Mouse (Mus musculus): ENCODE data around the gene Gm21987. TPM values are rescaled to one million over a fixed set of nuclear protein-coding genes. Genes with fewer than 3 reads are reported as not detected.

Gene Gm21987
- total and polyA plus RNA-seq, 3 experiments = 0.42 TPM; not detected in 2

DNA sequence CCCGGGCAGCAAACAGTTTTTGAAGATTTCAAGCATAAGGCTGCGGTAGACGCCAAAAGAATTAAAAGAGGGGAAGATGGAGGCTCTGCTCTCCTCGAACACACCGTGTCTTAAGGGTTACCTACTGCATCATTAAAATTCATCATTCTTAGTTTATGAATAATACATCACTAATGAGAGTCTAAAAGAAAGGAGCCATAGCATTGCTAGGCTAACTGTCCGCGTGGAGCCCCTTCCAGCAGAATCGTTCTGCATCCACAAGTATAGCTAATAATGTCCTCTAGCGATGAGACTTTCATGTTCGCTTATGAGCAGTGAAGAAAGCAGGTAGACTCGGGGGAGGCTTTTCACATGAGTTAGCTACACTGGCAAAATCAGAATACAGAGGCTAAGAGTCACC lies 38.6 kb upstream of the Gm21987 start:
- Histone ChIP-seq H3K27me3 (replicated peaks) (no peaks in the 10 kb centered on the region), H3K79me2 (replicated peaks; ENCODE audit: control insufficient read depth, extremely low read depth, insufficient read depth, poor library complexity, severe bottlenecking) (no peaks in the 10 kb centered on the region), H3K9ac (ENCODE audit: insufficient read depth, low read depth) (no peak overlapping the region), H3K9me3 (replicated peaks; ENCODE audit: low read length) (peaks cover 2% of the 10 kb centered on the region), H3K4me2 (ENCODE audit: insufficient read depth, low read depth, poor library complexity, severe bottlenecking) (no peak overlapping the region), H3K27ac (ENCODE audit: insufficient read depth, low read depth) (no peak overlapping the region), H3K4me3 (replicated peaks in 1 of 3; ENCODE audit: low read depth in 2 of 3, low read length in 2 of 3, poor library complexity in 1 of 3) (no peak overlapping the region), H3K4me1 (ENCODE audit: control insufficient read depth in 1 of 2, insufficient read depth in 2 of 2) (peaks cover 14 to 47% of the 10 kb centered on the region in 2 experiments), H3K36me3 (replicated peaks in 1 of 2; ENCODE audit: control insufficient read depth in 1 of 2, insufficient read depth in 1 of 2, low read length in 1 of 2) (peaks cover 0 to under 1% of the 10 kb centered on the region in 2 experiments)
- in situ Hi-C loops (cut with MboI; ENCODE audit: low pct_ligation_motif_present, low pct_unique_long_range_greater_than_20kb, low sequenced_read_pairs) (no loop called here), dilution Hi-C loops (cut with MboI; ENCODE audit: extremely low pct_ligation_motif_present, extremely low pct_unique_long_range_greater_than_20kb, low sequenced_read_pairs) (no loop called here)
- TF ChIP-seq ELF1 (IDR thresholded peaks at IDR 0.05; ENCODE audit: low read depth, low read length) = no peak
- TF ChIP-seq BHLHE40 (IDR thresholded peaks at IDR 0.05; ENCODE audit: low read depth, low read length) = no peak
- no peak for TF ChIP-seq MAZ (IDR thresholded peaks at IDR 0.05; ENCODE audit: low read depth, low read length)
- no peak for TF ChIP-seq CTCF (conservative IDR thresholded peaks at IDR 0.05 in 1 of 2, IDR thresholded peaks at IDR 0.05 in 1 of 2; ENCODE audit: low read depth in 2 of 2, low read length in 2 of 2)
- no peak for TF ChIP-seq JUN (IDR thresholded peaks at IDR 0.05; ENCODE audit: insufficient read depth, low read depth, low read length)
- TF ChIP-seq MXI1 (IDR thresholded peaks at IDR 0.05; ENCODE audit: low read depth, low read length) = no peak
- no peak for TF ChIP-seq JUND (conservative IDR thresholded peaks at IDR 0.05; ENCODE audit: low read depth, low read length)
- no peak for TF ChIP-seq SMC3 (IDR thresholded peaks at IDR 0.05; ENCODE audit: low read depth, low read length)
- TF ChIP-seq E2F4 (IDR thresholded peaks at IDR 0.05; ENCODE audit: insufficient replicate concordance, low read depth, low read length) = no peak
- TF ChIP-seq MAX (IDR thresholded peaks at IDR 0.05; ENCODE audit: low read length) = no peak
- TF ChIP-seq UBTF (IDR thresholded peaks at IDR 0.05; ENCODE audit: low read depth, low read length) = no peak
- no peak for DNase-seq (ENCODE audit: extremely low read depth)

DNA sequence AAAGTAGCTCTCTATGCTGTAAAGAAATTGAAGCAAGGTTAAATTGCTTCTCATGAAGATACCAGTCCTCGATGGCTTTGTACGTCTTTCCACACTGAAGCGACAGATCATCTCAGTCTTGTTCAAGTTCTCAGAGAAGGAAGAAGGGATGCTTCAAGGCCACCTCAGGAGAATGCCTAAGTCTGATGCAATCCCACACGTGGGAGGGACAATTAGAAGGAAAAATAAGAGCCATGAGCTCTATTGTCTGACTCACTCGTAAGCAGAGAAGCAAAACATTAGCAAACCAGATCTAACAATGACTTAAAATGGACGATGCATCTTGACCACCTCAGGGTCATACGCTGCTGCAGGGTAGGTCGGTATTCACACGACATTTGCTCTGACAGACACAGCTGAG lies 28.3 kb upstream of the Gm21987 start:
- peaks cover 5 to 8% of the 10 kb centered on the region in 2 experiments; a peak in 3 of 4 replicates for H3K4me1 ChIP-seq (ENCODE audit: control insufficient read depth in 1 of 2, insufficient read depth in 2 of 2)
- H3K27ac ChIP-seq (ENCODE audit: insufficient read depth, low read depth) = no peak overlapping the region
- H3K4me2 ChIP-seq (ENCODE audit: insufficient read depth, low read depth, poor library complexity, severe bottlenecking) = no peak overlapping the region
- H3K36me3 ChIP-seq (replicated peaks in 1 of 2; ENCODE audit: control insufficient read depth in 1 of 2, insufficient read depth in 1 of 2, low read length in 1 of 2) = no peaks in the 10 kb centered on the region
- in situ Hi-C loops (cut with MboI; ENCODE audit: low pct_ligation_motif_present, low pct_unique_long_range_greater_than_20kb, low sequenced_read_pairs) (no loop called here), dilution Hi-C loops (cut with MboI; ENCODE audit: extremely low pct_ligation_motif_present, extremely low pct_unique_long_range_greater_than_20kb, low sequenced_read_pairs) (no loop called here)
- no peaks in the 10 kb centered on the region for H3K27me3 ChIP-seq (replicated peaks)
- H3K9ac ChIP-seq (ENCODE audit: insufficient read depth, low read depth) = no peak overlapping the region
- no peak for DNase-seq (ENCODE audit: extremely low read depth)
- no peaks in the 10 kb centered on the region for H3K79me2 ChIP-seq (replicated peaks; ENCODE audit: control insufficient read depth, extremely low read depth, insufficient read depth, poor library complexity, severe bottlenecking)
- no peak overlapping the region for H3K4me3 ChIP-seq (replicated peaks in 1 of 3; ENCODE audit: low read depth in 2 of 3, low read length in 2 of 3, poor library complexity in 1 of 3)
- TF ChIP-seq CTCF (conservative IDR thresholded peaks at IDR 0.05 in 1 of 2, IDR thresholded peaks at IDR 0.05 in 1 of 2; ENCODE audit: low read depth in 2 of 2, low read length in 2 of 2) = no peak
- TF ChIP-seq RCOR1 (conservative IDR thresholded peaks at IDR 0.05; ENCODE audit: low read depth, low read length) = no peak
- no peak for TF ChIP-seq ELF1 (IDR thresholded peaks at IDR 0.05; ENCODE audit: low read depth, low read length)
- no peak for TF ChIP-seq MEF2A (IDR thresholded peaks at IDR 0.05; ENCODE audit: borderline replicate concordance, low read depth, low read length)
- no peak for TF ChIP-seq PAX5 (IDR thresholded peaks at IDR 0.05; ENCODE audit: low read length)
- TF ChIP-seq POLR2A (IDR thresholded peaks at IDR 0.05; ENCODE audit: low read depth, low read length) = no peak
- no peak for TF ChIP-seq POLR2AphosphoS2 (IDR thresholded peaks at IDR 0.05; ENCODE audit: low read depth, low read length)
- no peak for TF ChIP-seq MAZ (IDR thresholded peaks at IDR 0.05; ENCODE audit: low read depth, low read length)
- no peak for TF ChIP-seq BHLHE40 (IDR thresholded peaks at IDR 0.05; ENCODE audit: low read depth, low read length)
- no peak for TF ChIP-seq JUN (IDR thresholded peaks at IDR 0.05; ENCODE audit: insufficient read depth, low read depth, low read length)
- TF ChIP-seq SMC3 (IDR thresholded peaks at IDR 0.05; ENCODE audit: low read depth, low read length) = no peak
- no peak for TF ChIP-seq MAX (IDR thresholded peaks at IDR 0.05; ENCODE audit: low read length)
- TF ChIP-seq IRF4 (IDR thresholded peaks at IDR 0.05; ENCODE audit: low read depth, low read length) = no peak
- no peak for TF ChIP-seq TCF12 (IDR thresholded peaks at IDR 0.05; ENCODE audit: low read depth, low read length)
- no peak for TF ChIP-seq RAD21 (IDR thresholded peaks at IDR 0.05; ENCODE audit: low read depth, low read length)
- TF ChIP-seq JUND (conservative IDR thresholded peaks at IDR 0.05; ENCODE audit: low read depth, low read length) = no peak
- TF ChIP-seq NELFE (IDR thresholded peaks at IDR 0.05; ENCODE audit: low read depth, low read length) = no peak
- TF ChIP-seq UBTF (IDR thresholded peaks at IDR 0.05; ENCODE audit: low read depth, low read length) = no peak
- peaks cover 3% of the 10 kb centered on the region for H3K9me3 ChIP-seq (replicated peaks; ENCODE audit: low read length)

Data from CH12.LX (cell line).